Mouse (Mus musculus): ENCODE measurements around the gene Ccdc102a. TPM values are rescaled to one million over a fixed set of nuclear protein-coding genes. Genes with fewer than 3 reads are reported as not detected.

The Ccdc102a gene
- polyA plus RNA-seq, 1 experiment from 2014 or later, result 1.3 TPM

GRCm38 (mm10) chr8:94875096-94875870 is 42.6 kb downstream of the Ccdc102a start:
- Histone ChIP-seq H3K4me1 (ENCODE audit: insufficient read depth) (peaks cover 30% of the 10 kb centered on the region), H3K36me3 (replicated peaks; ENCODE audit: insufficient read depth, low read length) (no peaks in the 10 kb centered on the region), H3K4me2 (ENCODE audit: low read depth, low read length) (peak overlapping the region; percentile 99), H3K4me3 (ENCODE audit: low read depth, low read length) (peak overlapping the region; percentile 78), H3K9ac (replicated peaks) (peak overlapping the region; percentile 85), H3K27me3 (ENCODE audit: insufficient read depth, low read length) (peaks cover 22% of the 10 kb centered on the region), H3K9me3 (ENCODE audit: low read length) (no peaks in the 10 kb centered on the region), H3K27ac (ENCODE audit: low read depth) (peak overlapping the region; percentile 90)
- peak; percentile 23; the same call in 1 of the 2 replicates for ATAC-seq
- DNase-seq, result peak; percentile 37
- WGBS (ENCODE audit: insufficient replicate concordance), result 20% methylated on average over 17 of the region's 17 CpGs
- TF ChIP-seq EP300 (IDR thresholded peaks at IDR 0.05; ENCODE audit: low read depth) (no peak), CTCF (IDR thresholded peaks at IDR 0.05; ENCODE audit: low read depth) (0 out of 2 replicates have a peak, but pooled peaks have one; percentile 1)

- H3K9ac ChIP-seq (replicated peaks), result peak overlapping the region; percentile 85; the same call in 1 of the 2 replicates
- H3K36me3 ChIP-seq (replicated peaks; ENCODE audit: insufficient read depth, low read length), result no peaks in the 10 kb centered on the region
- DNase-seq (peak; percentile 84), ATAC-seq (peak; percentile 39)
- peak; percentile 98 for TF ChIP-seq CTCF (IDR thresholded peaks at IDR 0.05; ENCODE audit: low read depth)
- TF ChIP-seq EP300 (IDR thresholded peaks at IDR 0.05; ENCODE audit: low read depth), result no peak
- peak overlapping the region; percentile 78 for H3K4me3 ChIP-seq (ENCODE audit: low read depth, low read length)
- H3K9me3 ChIP-seq (ENCODE audit: low read length), result no peaks in the 10 kb centered on the region
- H3K4me2 ChIP-seq (ENCODE audit: low read depth, low read length), result peak overlapping the region; percentile 99
- WGBS (ENCODE audit: insufficient replicate concordance), result 11% methylated on average over 6 of the region's 6 CpGs
- H3K27me3 ChIP-seq (ENCODE audit: insufficient read depth, low read length), result peaks cover 26% of the 10 kb centered on the region
- H3K4me1 ChIP-seq (ENCODE audit: insufficient read depth), result peaks cover 30% of the 10 kb centered on the region
- no peak overlapping the region for H3K27ac ChIP-seq (ENCODE audit: low read depth)
Measured at GRCm38 (mm10) chr8:94874358-94874757, 43.5 kb downstream of the Ccdc102a start.

GRCm38 (mm10) chr8:94872576-94872975 is 45.3 kb downstream of the Ccdc102a start:
- Histone ChIP-seq H3K9ac (replicated peaks) (no peak overlapping the region), H3K27me3 (ENCODE audit: insufficient read depth, low read length) (peaks cover 26% of the 10 kb centered on the region), H3K9me3 (ENCODE audit: low read length) (no peaks in the 10 kb centered on the region), H3K4me2 (ENCODE audit: low read depth, low read length) (no peak overlapping the region), H3K4me1 (ENCODE audit: insufficient read depth) (peaks cover 30% of the 10 kb centered on the region), H3K4me3 (ENCODE audit: low read depth, low read length) (no peak overlapping the region), H3K36me3 (replicated peaks; ENCODE audit: insufficient read depth, low read length) (no peaks in the 10 kb centered on the region), H3K27ac (ENCODE audit: low read depth) (no peak overlapping the region)
- 81% methylated on average over 2 of the region's 2 CpGs for WGBS (ENCODE audit: insufficient replicate concordance)
- DNase-seq (no peak), ATAC-seq (no peak)
- TF ChIP-seq EP300 (IDR thresholded peaks at IDR 0.05; ENCODE audit: low read depth) (no peak), CTCF (IDR thresholded peaks at IDR 0.05; ENCODE audit: low read depth) (no peak)

GRCm38 (mm10) chr8:94872156-94872555 is 45.7 kb downstream of the Ccdc102a start:
- Histone ChIP-seq H3K4me1 (ENCODE audit: insufficient read depth) (peaks cover 30% of the 10 kb centered on the region), H3K9me3 (ENCODE audit: low read length) (no peaks in the 10 kb centered on the region), H3K27ac (ENCODE audit: low read depth) (no peak overlapping the region), H3K9ac (replicated peaks) (no peak overlapping the region), H3K4me3 (ENCODE audit: low read depth, low read length) (no peak overlapping the region), H3K4me2 (ENCODE audit: low read depth, low read length) (no peak overlapping the region), H3K27me3 (ENCODE audit: insufficient read depth, low read length) (peaks cover 26% of the 10 kb centered on the region), H3K36me3 (replicated peaks; ENCODE audit: insufficient read depth, low read length) (no peaks in the 10 kb centered on the region)
- WGBS (ENCODE audit: insufficient replicate concordance), result 62% methylated on average over 3 of the region's 3 CpGs
- TF ChIP-seq EP300 (IDR thresholded peaks at IDR 0.05; ENCODE audit: low read depth) (no peak), CTCF (IDR thresholded peaks at IDR 0.05; ENCODE audit: low read depth) (no peak)
- DNase-seq (no peak), ATAC-seq (no peak)

- no peak overlapping the region for H3K27ac ChIP-seq (ENCODE audit: low read depth)
- H3K4me2 ChIP-seq (ENCODE audit: low read depth, low read length), result peak overlapping the region; percentile 62
- DNase-seq (peak; percentile 40), ATAC-seq (no peak)
- H3K4me3 ChIP-seq (ENCODE audit: low read depth, low read length), result peak overlapping the region; percentile 24
- no peak for TF ChIP-seq CTCF (IDR thresholded peaks at IDR 0.05; ENCODE audit: low read depth)
- TF ChIP-seq EP300 (IDR thresholded peaks at IDR 0.05; ENCODE audit: low read depth), result no peak
- WGBS (ENCODE audit: insufficient replicate concordance), result 8% methylated on average over 7 of the region's 7 CpGs
- peaks cover 26% of the 10 kb centered on the region for H3K27me3 ChIP-seq (ENCODE audit: insufficient read depth, low read length)
- peaks cover 24% of the 10 kb centered on the region for H3K4me1 ChIP-seq (ENCODE audit: insufficient read depth)
- no peaks in the 10 kb centered on the region for H3K9me3 ChIP-seq (ENCODE audit: low read length)
- H3K9ac ChIP-seq (replicated peaks), result peak overlapping the region; percentile 11; the same call in 1 of the 2 replicates
- H3K36me3 ChIP-seq (replicated peaks; ENCODE audit: insufficient read depth, low read length), result 0 out of 2 replicates have a peak, but pooled peaks cover 3% of the 10 kb centered on the region
Measured at GRCm38 (mm10) chr8:94871108-94871894, 46.6 kb downstream of the Ccdc102a start.
